Mouse (Mus musculus) forebrain, embryonic 11.5 days (tissue): ENCODE data around the gene Camkmt. TPM values are rescaled to one million over a fixed set of nuclear protein-coding genes. Genes with fewer than 3 reads are reported as not detected.

ENCODE experiments used
- ATAC-seq: fragments of 200-750 bp; cut with Nextera tagmentation; replicated peaks from 2 replicates; pipeline ENCODE4 v1.8.0; 2017; ENCODE audit warnings: moderate TSS enrichment; ENCODE audit not compliant: low FRiP score
- DNase-seq: peaks from one replicate; pipeline ENCODE4 v3.0.0-alpha.2; 2017; ENCODE audit warnings: low spot score
- H3K27ac ChIP-seq: fragments of 300-500 bp; sonication (generic); 2 replicates; pipeline ENCODE4 v1.5.1; 2014; ENCODE audit warnings: low read depth, low read length
- H3K27me3 ChIP-seq: fragments of 300-500 bp; sonication (generic); 2 replicates; pipeline ENCODE4 v1.6.1; 2014; ENCODE audit warnings: mild to moderate bottlenecking, low read length, mixed read lengths; ENCODE audit not compliant: control insufficient read depth, insufficient read depth
- H3K36me3 ChIP-seq: fragments of 300-500 bp; sonication (generic); 2 replicates; pipeline ENCODE4 v1.6.1; 2014; ENCODE audit warnings: mild to moderate bottlenecking, low read length, moderate library complexity, mixed read lengths; ENCODE audit not compliant: control insufficient read depth, insufficient read depth
- H3K4me1 ChIP-seq: fragments of 300-500 bp; sonication (generic); replicated peaks from 2 replicates; pipeline ENCODE4 v1.6.1; 2014; ENCODE audit warnings: low read length, mixed read lengths; ENCODE audit not compliant: control insufficient read depth, insufficient read depth
- H3K4me2 ChIP-seq: fragments of 300-500 bp; sonication (generic); 2 replicates; pipeline ENCODE4 v1.6.1; 2014; ENCODE audit warnings: low read depth, mild to moderate bottlenecking, low read length, moderate library complexity, mixed read lengths; ENCODE audit not compliant: severe bottlenecking
- H3K4me3 ChIP-seq: fragments of 300-500 bp; sonication (generic); 2 replicates; pipeline ENCODE4 v1.5.1; 2014; ENCODE audit warnings: low read depth, low read length
- H3K9ac ChIP-seq: fragments of 300-500 bp; sonication (generic); 2 replicates; pipeline ENCODE4 v1.6.1; 2014; ENCODE audit warnings: low read length
- H3K9me3 ChIP-seq: fragments of 300-500 bp; sonication (generic); 2 replicates; pipeline ENCODE4 v1.6.1; 2016; ENCODE audit warnings: low read length, mixed read lengths; ENCODE audit not compliant: control insufficient read depth
- WGBS: fragments of 180-500 bp; shearing (Covaris S2); extraction: QIAGEN DNeasy Blood & Tissue Kit; methylation state at CpG from one replicate; pipeline ENCODE4 v1.1.7; 2014; 5-methylcytosine and 5-hydroxymethylcytosine counted together
- polyA plus RNA-seq: library from polyadenylated mRNA; unstranded; fragments of >200 nt; fragmentation: Nextera tagmentation; extraction: Ambion mirVana; gene quantifications from 2 replicates; pipeline ENCODE4 v1.2.1, GENCODE M21; 2014

Camkmt gene
- polyA plus RNA-seq, 1 experiment from 2014 or later, result 15.9 TPM

GRCm38 (mm10) chr17:85337666-85338065 lies 247.3 kb downstream of the Camkmt start:
- H3K4me1 ChIP-seq, result no peaks in the 10 kb centered on the region; the same call in 1 of the 2 replicates
- ATAC-seq (no peak), DNase-seq (no peak)
- no peak overlapping the region for H3K4me3 ChIP-seq
- no peaks in the 10 kb centered on the region for H3K27me3 ChIP-seq
- H3K9ac ChIP-seq, result no peak overlapping the region
- no peaks in the 10 kb centered on the region for H3K36me3 ChIP-seq
- no peaks in the 10 kb centered on the region for H3K9me3 ChIP-seq
- no peak overlapping the region for H3K4me2 ChIP-seq
- WGBS, result 84% methylated on average over 7 of the region's 7 CpGs
- H3K27ac ChIP-seq, result no peak overlapping the region

DNA sequence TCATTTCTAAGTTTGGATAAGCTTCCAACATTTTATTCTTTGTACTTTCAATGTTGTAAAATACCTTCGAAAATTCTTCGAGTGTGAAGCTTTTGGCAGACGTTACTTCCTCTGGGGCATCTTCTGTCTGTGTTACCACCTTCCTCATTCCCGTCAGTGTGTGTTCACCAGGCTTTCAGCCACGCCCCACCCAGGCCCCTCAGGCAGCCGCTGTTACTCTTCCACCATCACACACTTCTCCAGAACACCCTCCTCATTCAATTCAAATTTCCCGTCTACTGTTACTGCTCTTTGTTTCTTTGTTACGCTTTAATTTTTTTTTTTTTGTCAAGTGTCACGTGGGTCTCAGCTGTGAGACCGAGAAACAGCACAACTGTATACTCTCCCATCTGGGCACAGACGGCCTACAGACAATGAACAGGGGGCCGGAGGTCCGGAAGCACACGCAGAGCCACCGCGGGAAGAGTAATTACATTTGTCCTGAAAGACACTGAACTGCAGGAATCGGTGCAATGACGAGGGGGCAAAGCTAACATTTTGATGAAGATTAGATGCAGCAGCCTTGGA lies 250.9 kb downstream of the Camkmt start:
- ATAC-seq (no peak), DNase-seq (no peak)
- no peak overlapping the region for H3K27ac ChIP-seq
- no peak overlapping the region for H3K4me3 ChIP-seq
- H3K27me3 ChIP-seq, result no peaks in the 10 kb centered on the region
- H3K4me2 ChIP-seq, result no peak overlapping the region
- peaks cover 2% of the 10 kb centered on the region; the same call in 1 of the 2 replicates for H3K4me1 ChIP-seq
- no peaks in the 10 kb centered on the region for H3K36me3 ChIP-seq
- H3K9ac ChIP-seq, result no peak overlapping the region
- no peaks in the 10 kb centered on the region for H3K9me3 ChIP-seq
- WGBS, result 64% methylated on average over 18 of the region's 18 CpGs

DNA sequence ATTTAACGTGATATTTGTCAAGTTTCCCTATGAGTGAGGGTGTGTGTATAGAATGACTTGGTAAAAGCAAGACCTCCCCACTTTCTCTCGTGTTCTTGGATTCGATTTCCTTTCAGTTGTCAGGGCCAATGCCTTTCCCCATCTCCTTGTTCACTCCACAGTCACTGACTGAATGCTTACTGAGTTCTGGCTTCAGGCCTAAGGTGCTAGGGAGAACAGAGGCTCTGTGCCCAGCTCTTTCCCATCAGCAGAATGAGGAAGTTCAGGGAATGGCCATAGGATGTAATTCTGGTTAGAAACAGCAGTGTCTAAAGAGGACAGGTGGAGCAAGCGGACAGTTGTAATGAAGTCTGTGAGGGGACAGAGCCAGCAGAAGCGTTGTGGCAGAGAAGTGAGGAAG lies 252.1 kb downstream of the Camkmt start:
- Histone ChIP-seq H3K27me3 (no peaks in the 10 kb centered on the region), H3K4me2 (no peak overlapping the region), H3K9me3 (no peaks in the 10 kb centered on the region), H3K4me3 (no peak overlapping the region), H3K36me3 (no peaks in the 10 kb centered on the region), H3K4me1 (0 out of 2 replicates have a peak, but pooled peaks cover 2% of the 10 kb centered on the region), H3K9ac (no peak overlapping the region), H3K27ac (no peak overlapping the region)
- WGBS, result 91% methylated on average over 5 of the region's 5 CpGs
- ATAC-seq, result no peak
- DNase-seq, result no peak

DNA sequence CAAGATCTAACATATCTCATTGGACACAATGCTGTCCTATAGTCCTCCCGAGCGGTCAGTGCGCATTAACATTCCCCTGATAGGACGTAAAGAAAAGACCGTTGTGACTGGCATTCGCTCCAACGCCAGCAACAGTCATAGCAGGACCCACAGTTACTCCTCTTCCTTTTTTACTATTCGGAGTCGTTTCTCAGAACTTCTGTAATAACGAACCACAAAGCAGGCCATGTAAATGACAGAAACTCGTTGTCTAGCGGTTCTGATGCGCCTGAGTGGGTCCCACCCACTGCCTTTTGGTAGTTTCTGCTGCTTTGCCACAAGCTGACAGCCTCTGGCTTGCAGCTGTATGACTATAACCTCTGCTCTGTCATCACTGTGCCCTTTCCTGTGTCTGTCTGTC lies 253.1 kb downstream of the Camkmt start:
- Histone ChIP-seq H3K9me3 (no peaks in the 10 kb centered on the region), H3K27ac (no peak overlapping the region), H3K36me3 (no peaks in the 10 kb centered on the region), H3K27me3 (no peaks in the 10 kb centered on the region), H3K9ac (no peak overlapping the region), H3K4me3 (no peak overlapping the region), H3K4me1 (0 out of 2 replicates have a peak, but pooled peaks cover 2% of the 10 kb centered on the region), H3K4me2 (no peak overlapping the region)
- 78% methylated on average over 13 of the region's 13 CpGs for WGBS
- ATAC-seq, result no peak
- DNase-seq, result no peak

- no peaks in the 10 kb centered on the region for H3K36me3 ChIP-seq
- no peak overlapping the region for H3K4me2 ChIP-seq
- no peak overlapping the region for H3K27ac ChIP-seq
- DNase-seq (no peak), ATAC-seq (no peak)
- no peak overlapping the region for H3K4me3 ChIP-seq
- no peaks in the 10 kb centered on the region for H3K27me3 ChIP-seq
- H3K9ac ChIP-seq, result no peak overlapping the region
- H3K4me1 ChIP-seq, result 0 out of 2 replicates have a peak, but pooled peaks cover 2% of the 10 kb centered on the region
- 88% methylated on average over 6 of the region's 6 CpGs for WGBS
- H3K9me3 ChIP-seq, result no peaks in the 10 kb centered on the region
Observed at GRCm38 (mm10) chr17:85346701-85347100, 256.3 kb downstream of the Camkmt start.

- Histone ChIP-seq H3K27me3 (no peaks in the 10 kb centered on the region), H3K36me3 (no peaks in the 10 kb centered on the region), H3K4me1 (no peaks in the 10 kb centered on the region), H3K9ac (no peak overlapping the region), H3K9me3 (no peaks in the 10 kb centered on the region), H3K4me2 (no peak overlapping the region), H3K27ac (no peak overlapping the region), H3K4me3 (no peak overlapping the region)
- WGBS, result 41% methylated on average over 8 of the region's 8 CpGs
- ATAC-seq (no peak), DNase-seq (no peak)
Observed at GRCm38 (mm10) chr17:85349331-85349935, 259.1 kb downstream of the Camkmt start.

DNA sequence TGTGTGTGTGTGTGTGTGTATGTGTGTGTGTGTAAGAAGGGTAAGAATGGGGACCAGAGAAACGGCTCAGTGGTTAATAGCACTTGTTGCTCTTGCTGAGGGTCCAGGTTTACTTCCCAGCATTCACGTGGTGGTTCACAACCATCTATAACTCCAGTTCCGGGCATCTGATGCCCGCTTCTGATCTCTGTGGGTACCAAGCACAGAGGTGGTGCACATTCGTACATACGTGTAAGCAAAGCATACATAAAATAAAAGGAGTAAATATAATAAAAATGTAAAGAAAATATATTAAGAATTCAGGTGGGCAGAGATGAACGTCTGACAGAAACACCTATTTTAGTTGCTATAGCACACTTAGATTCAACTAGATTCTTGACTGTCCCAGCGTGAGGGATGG lies 260.9 kb downstream of the Camkmt start:
- no peak for DNase-seq

DNA sequence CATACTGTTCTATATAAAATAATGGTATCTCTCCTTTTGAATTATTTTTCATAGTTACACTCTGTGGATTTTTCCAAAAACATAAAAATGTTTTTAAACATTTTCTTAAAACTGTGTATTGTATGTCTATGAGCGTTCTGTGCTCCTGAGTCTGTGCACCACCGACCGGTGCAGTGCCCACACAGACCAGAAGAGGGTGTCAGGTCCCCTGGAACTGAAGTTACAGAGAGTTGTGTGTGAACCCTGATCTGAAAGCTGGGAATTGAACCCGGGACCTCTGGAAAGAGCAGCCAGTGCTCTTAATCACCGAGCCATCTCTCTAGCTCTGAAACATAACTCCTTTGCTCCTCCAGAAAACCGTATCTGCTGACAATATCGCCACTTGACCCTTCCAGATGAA lies 262.4 kb downstream of the Camkmt start:
- no peaks in the 10 kb centered on the region for H3K9me3 ChIP-seq
- no peaks in the 10 kb centered on the region for H3K27me3 ChIP-seq
- ATAC-seq, result no peak
- no peak for DNase-seq
- no peaks in the 10 kb centered on the region for H3K36me3 ChIP-seq
- H3K4me2 ChIP-seq, result no peak overlapping the region
- H3K4me1 ChIP-seq, result no peaks in the 10 kb centered on the region
- no peak overlapping the region for H3K4me3 ChIP-seq
- WGBS, result 90% methylated on average over 7 of the region's 7 CpGs
- H3K9ac ChIP-seq, result no peak overlapping the region
- H3K27ac ChIP-seq, result no peak overlapping the region

More for the DNA sequence above, 260.9 kb downstream of the Camkmt start:
- ATAC-seq, result no peak
- Histone ChIP-seq H3K4me3 (no peak overlapping the region), H3K4me2 (no peak overlapping the region), H3K27ac (no peak overlapping the region), H3K9me3 (no peaks in the 10 kb centered on the region), H3K9ac (no peak overlapping the region), H3K36me3 (no peaks in the 10 kb centered on the region), H3K27me3 (no peaks in the 10 kb centered on the region), H3K4me1 (no peaks in the 10 kb centered on the region)
- 87% methylated on average over 8 of the region's 8 CpGs for WGBS

DNA sequence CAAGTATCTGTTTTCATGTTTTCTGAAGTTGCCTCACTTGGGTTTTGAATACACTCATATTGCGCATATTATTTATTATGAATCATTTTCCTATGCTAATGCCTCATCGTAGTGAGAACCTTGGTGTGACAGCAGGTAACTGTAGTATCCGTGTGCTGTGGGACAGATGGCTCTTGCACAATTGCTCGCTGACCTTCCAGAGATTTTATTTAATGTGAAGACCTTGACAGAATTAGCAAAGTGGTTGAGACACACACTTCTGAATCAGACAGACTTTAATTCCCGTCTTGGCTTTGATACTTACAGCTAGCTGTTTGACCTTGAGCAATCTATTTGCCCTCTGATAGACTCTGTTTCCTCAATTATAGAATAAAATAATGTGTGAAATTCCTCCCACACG lies 262.8 kb downstream of the Camkmt start:
- ATAC-seq, result no peak
- 88% methylated on average over 6 of the region's 6 CpGs for WGBS
- H3K27me3 ChIP-seq, result no peaks in the 10 kb centered on the region
- no peak overlapping the region for H3K9ac ChIP-seq
- DNase-seq, result no peak
- no peak overlapping the region for H3K27ac ChIP-seq
- no peak overlapping the region for H3K4me3 ChIP-seq
- no peaks in the 10 kb centered on the region for H3K9me3 ChIP-seq
- no peaks in the 10 kb centered on the region for H3K36me3 ChIP-seq
- no peak overlapping the region for H3K4me2 ChIP-seq
- H3K4me1 ChIP-seq, result no peaks in the 10 kb centered on the region
